Mouse (Mus musculus) MEL (cell line): ENCODE measurements at regions not wholly inside any gene's neighbourhood (a gene's known extent, or its start where the extent isn't known, plus 50 kb on each side); places are given as distances from the start of the nearest gene placed in this dataset.

ENCODE experiments used
- DNase-seq: peaks from one replicate; pipeline ENCODE4 v3.0.0; 2011; ENCODE audit warnings: low read depth, low spot score
- H3K27ac ChIP-seq: 2 replicates; pipeline ENCODE4 v1.5.1; 2012; ENCODE audit warnings: low read depth, mild to moderate bottlenecking, control low read depth, low read length, moderate library complexity; ENCODE audit not compliant: control insufficient read depth
- H3K27me3 ChIP-seq, 2 experiments: fragments of 150-350 bp in 1 of 2; sonication (generic) in 1 of 2; 2 replicates each; pipeline ENCODE4 v1.6.1; 2012; ENCODE audit warnings: low read length in 2 of 2, mild to moderate bottlenecking in 2 of 2, improper control_type of control experiment in 1 of 2, moderate library complexity in 1 of 2; ENCODE audit not compliant: insufficient read depth in 2 of 2, control insufficient read depth in 1 of 2
- H3K36me3 ChIP-seq, 2 experiments: 2 replicates each; pipeline ENCODE4 v1.6.1; 2012 to 2014; ENCODE audit warnings: low read length in 2 of 2, improper control_type of control experiment in 1 of 2, inconsistent platforms in 1 of 2, mild to moderate bottlenecking in 1 of 2; ENCODE audit not compliant: insufficient read depth in 2 of 2, control insufficient read depth in 1 of 2
- H3K4me1 ChIP-seq, 2 experiments: fragments of 150-350 bp in 1 of 2; sonication (generic) in 1 of 2; 2 replicates each; pipeline ENCODE4 v1.6.1; 2012; ENCODE audit warnings: low read length in 2 of 2, improper control_type of control experiment in 1 of 2, mild to moderate bottlenecking in 1 of 2; ENCODE audit not compliant: insufficient read depth in 2 of 2, control insufficient read depth in 1 of 2
- H3K4me3 ChIP-seq, 2 experiments: fragments of 150-350 bp in 1 of 2; sonication (generic) in 1 of 2; 2 replicates each; pipeline ENCODE4 v1.5.1; 2012; ENCODE audit warnings: low read depth in 2 of 2, low read length in 2 of 2, mild to moderate bottlenecking in 2 of 2, moderate library complexity in 2 of 2, control low read depth in 1 of 2, improper control_type of control experiment in 1 of 2; ENCODE audit not compliant: control insufficient read depth in 1 of 2, insufficient read depth in 1 of 2
- H3K79me2 ChIP-seq: 2 replicates; pipeline ENCODE4 v1.6.1; 2012; ENCODE audit warnings: mild to moderate bottlenecking, low read length, moderate library complexity; ENCODE audit not compliant: control insufficient read depth, poor library complexity, insufficient read depth
- H3K9ac ChIP-seq: 2 replicates; pipeline ENCODE4 v1.6.1; 2012; ENCODE audit warnings: low read depth, mild to moderate bottlenecking, control low read depth, low read length, moderate library complexity; ENCODE audit not compliant: control insufficient read depth, poor library complexity, severe bottlenecking
- H3K9me3 ChIP-seq: fragments of 150-350 bp; sonication (generic); replicated peaks from 2 replicates; pipeline ENCODE4 v1.6.1; 2012; ENCODE audit warnings: mild to moderate bottlenecking, low read length, improper control_type of control experiment, moderate library complexity; ENCODE audit not compliant: insufficient read depth
- CHD1 ChIP-seq: IDR thresholded peaks from 2 replicates; pipeline ENCODE4 v1.6.1; 2012; ENCODE audit warnings: low read depth, mild to moderate bottlenecking, inconsistent platforms, low read length, improper control_type of control experiment
- CHD2 ChIP-seq: IDR thresholded peaks from 2 replicates; pipeline ENCODE4 v1.6.1; 2011; ENCODE audit warnings: low read length, improper control_type of control experiment
- CTCF ChIP-seq, 3 experiments: IDR thresholded peaks in 2 of 3; conservative IDR thresholded peaks in 1 of 3; 2 replicates each; pipeline ENCODE4 v1.5.1; 2011 to 2012; ENCODE audit warnings: low read length in 3 of 3, low read depth in 2 of 3, mild to moderate bottlenecking in 2 of 3, improper control_type of control experiment in 1 of 3, inconsistent platforms in 1 of 3, mixed read lengths in 1 of 3, moderate library complexity in 1 of 3; ENCODE audit not compliant: control insufficient read depth in 1 of 3, insufficient read depth in 1 of 3, poor library complexity in 1 of 3, severe bottlenecking in 1 of 3
- E2F4 ChIP-seq: IDR thresholded peaks from 2 replicates; pipeline ENCODE4 v1.6.1; 2011; ENCODE audit warnings: low read depth, low read length, improper control_type of control experiment, borderline replicate concordance
- EP300 ChIP-seq, 2 experiments: IDR thresholded peaks; 2 replicates each; pipeline ENCODE4 v1.6.1; 2011; ENCODE audit warnings: improper control_type of control experiment in 2 of 2, low read length in 2 of 2, low read depth in 1 of 2, mild to moderate bottlenecking in 1 of 2
- JUND ChIP-seq: IDR thresholded peaks from 2 replicates; pipeline ENCODE4 v1.6.1; 2011; ENCODE audit warnings: low read depth, mild to moderate bottlenecking, improper control_type of control experiment, low read length
- KAT2A ChIP-seq: conservative IDR thresholded peaks from 2 replicates; pipeline ENCODE4 v1.6.1; 2012; ENCODE audit warnings: low read depth, low read length, improper control_type of control experiment, inconsistent platforms
- MAZ ChIP-seq: IDR thresholded peaks from 2 replicates; pipeline ENCODE4 v1.6.1; 2012; ENCODE audit warnings: low read depth, mild to moderate bottlenecking, inconsistent platforms, low read length, improper control_type of control experiment
- MXI1 ChIP-seq: IDR thresholded peaks from 2 replicates; pipeline ENCODE4 v1.6.1; 2011; ENCODE audit warnings: mild to moderate bottlenecking, low read depth, low read length, improper control_type of control experiment
- MYC ChIP-seq: IDR thresholded peaks from 2 replicates; pipeline ENCODE4 v1.6.1; 2011; ENCODE audit warnings: low read depth, mild to moderate bottlenecking, low read length, improper control_type of control experiment, moderate library complexity
- POLR2A ChIP-seq, 2 experiments: IDR thresholded peaks; 2 replicates each; pipeline ENCODE4 v1.6.1; 2011 to 2012; ENCODE audit warnings: low read length in 2 of 2, mild to moderate bottlenecking in 2 of 2, control low read depth in 1 of 2, improper control_type of control experiment in 1 of 2, low read depth in 1 of 2, moderate library complexity in 1 of 2; ENCODE audit not compliant: control insufficient read depth in 1 of 2, insufficient read depth in 1 of 2, poor library complexity in 1 of 2
- POLR2AphosphoS2 ChIP-seq: IDR thresholded peaks from 2 replicates; pipeline ENCODE4 v1.6.1; 2011; ENCODE audit warnings: low read length, improper control_type of control experiment
- RAD21 ChIP-seq: IDR thresholded peaks from 2 replicates; pipeline ENCODE4 v1.6.1; 2011; ENCODE audit warnings: mild to moderate bottlenecking, low read depth, low read length, improper control_type of control experiment
- RCOR1 ChIP-seq: IDR thresholded peaks from 2 replicates; pipeline ENCODE4 v1.6.1; 2012; ENCODE audit warnings: low read depth, mild to moderate bottlenecking, inconsistent platforms, low read length, improper control_type of control experiment
- SIN3A ChIP-seq: IDR thresholded peaks from 2 replicates; pipeline ENCODE4 v1.6.1; 2012; ENCODE audit warnings: low read length, improper control_type of control experiment, inconsistent platforms
- SMC3 ChIP-seq: IDR thresholded peaks from 2 replicates; pipeline ENCODE4 v1.6.1; 2011; ENCODE audit warnings: low read depth, low read length, improper control_type of control experiment
- TAL1 ChIP-seq: IDR thresholded peaks from 2 replicates; pipeline ENCODE4 v1.6.1; 2012; ENCODE audit warnings: mild to moderate bottlenecking, inconsistent platforms, low read length, moderate library complexity, mixed read lengths
- TBP ChIP-seq: IDR thresholded peaks from 2 replicates; pipeline ENCODE4 v1.8.0; 2011; ENCODE audit warnings: low read depth, low read length, improper control_type of control experiment
- TCF12 ChIP-seq: IDR thresholded peaks from 2 replicates; pipeline ENCODE4 v1.6.1; 2014; ENCODE audit warnings: low read depth, mild to moderate bottlenecking, inconsistent platforms, low read length, improper control_type of control experiment, moderate library complexity
- UBTF ChIP-seq: IDR thresholded peaks from 2 replicates; pipeline ENCODE4 v1.6.1; 2012; ENCODE audit warnings: low read depth, mild to moderate bottlenecking, inconsistent platforms, low read length, improper control_type of control experiment, moderate library complexity, borderline replicate concordance; ENCODE audit not compliant: insufficient read depth
- USF1 ChIP-seq: IDR thresholded peaks from 2 replicates; pipeline ENCODE4 v1.6.1; 2014; ENCODE audit warnings: low read depth, mild to moderate bottlenecking, inconsistent platforms, low read length, improper control_type of control experiment, moderate library complexity
- USF2 ChIP-seq, 2 experiments: IDR thresholded peaks; 2 replicates each; pipeline ENCODE4 v1.6.1; 2011 to 2012; ENCODE audit warnings: improper control_type of control experiment in 2 of 2, low read length in 2 of 2, borderline replicate concordance in 1 of 2, inconsistent platforms in 1 of 2, low read depth in 1 of 2, mild to moderate bottlenecking in 1 of 2; ENCODE audit not compliant: insufficient read depth in 1 of 2
- ZC3H11A ChIP-seq: IDR thresholded peaks from 2 replicates; pipeline ENCODE4 v1.6.1; 2012; ENCODE audit warnings: low read depth, mild to moderate bottlenecking, inconsistent platforms, low read length, improper control_type of control experiment
- ZKSCAN1 ChIP-seq: IDR thresholded peaks from 2 replicates; pipeline ENCODE4 v1.6.1; 2012; ENCODE audit warnings: low read depth, mild to moderate bottlenecking, inconsistent platforms, low read length, improper control_type of control experiment, moderate library complexity
- ZMIZ1 ChIP-seq: IDR thresholded peaks from 2 replicates; pipeline ENCODE4 v1.6.1; 2012; ENCODE audit warnings: low read depth, mild to moderate bottlenecking, inconsistent platforms, low read length, improper control_type of control experiment, moderate library complexity

DNA sequence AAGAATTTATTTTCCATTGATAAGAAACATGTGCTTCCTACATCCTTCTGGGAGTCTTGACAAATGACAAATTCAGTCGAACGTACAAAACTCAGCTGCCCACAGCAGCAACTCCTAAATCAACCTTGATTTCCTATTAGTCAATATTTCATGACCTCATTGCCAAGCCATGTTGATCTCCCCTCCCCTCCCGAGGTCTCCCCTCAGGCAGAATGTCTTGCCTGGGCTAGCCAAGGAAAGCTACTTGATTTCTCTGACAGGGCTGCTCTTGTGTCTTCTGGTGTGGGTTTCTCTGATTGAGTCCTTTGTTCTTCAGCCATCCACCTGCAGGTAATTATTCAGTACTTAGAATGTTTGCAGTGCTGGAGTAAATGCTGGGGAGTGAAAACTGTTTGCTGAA, 58.7 kb upstream of the Tpm1 start:
- H3K79me2 ChIP-seq = no peaks in the 10 kb centered on the region
- H3K4me1 ChIP-seq = no peaks in the 10 kb centered on the region
- no peaks in the 10 kb centered on the region for H3K9me3 ChIP-seq
- H3K36me3 ChIP-seq = no peaks in the 10 kb centered on the region
- DNase-seq = no peak
- H3K27ac ChIP-seq = no peak overlapping the region
- H3K27me3 ChIP-seq = no peaks in the 10 kb centered on the region; a peak in 1 of 4 replicates
- no peak overlapping the region for H3K4me3 ChIP-seq
- TF ChIP-seq TBP (no peak), CTCF (IDR thresholded peaks at IDR 0.05 in 2 of 3, conservative IDR thresholded peaks at IDR 0.05 in 1 of 3; ENCODE audit: control insufficient read depth in 1 of 3, insufficient read depth in 1 of 3, low read depth in 2 of 3, low read length in 3 of 3, poor library complexity in 1 of 3, severe bottlenecking in 1 of 3) (no peak), E2F4 (no peak), JUND (no peak), USF1 (no peak)
- no peak overlapping the region for H3K9ac ChIP-seq

DNA sequence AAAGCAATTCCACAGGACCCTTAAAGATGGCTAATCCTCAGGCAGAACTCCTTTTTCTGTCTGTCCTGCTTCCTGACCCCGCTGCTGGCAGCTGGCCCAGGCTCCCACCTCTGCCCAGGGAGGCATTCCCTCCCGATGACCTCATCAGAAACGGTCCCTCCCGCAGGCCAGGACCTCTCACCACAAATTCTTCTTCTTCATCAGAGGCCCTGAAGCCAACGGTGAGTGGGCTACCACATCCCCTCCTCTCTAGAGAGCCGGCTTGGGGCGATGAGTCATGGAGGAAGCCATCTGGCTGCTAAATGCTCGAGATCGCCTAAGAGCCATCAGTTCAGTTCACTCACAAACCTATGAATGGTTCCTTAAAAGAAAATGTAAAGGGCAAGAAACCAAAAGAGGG, 56.7 kb upstream of the Tpm1 start:
- H3K27ac ChIP-seq = no peak overlapping the region

DNA sequence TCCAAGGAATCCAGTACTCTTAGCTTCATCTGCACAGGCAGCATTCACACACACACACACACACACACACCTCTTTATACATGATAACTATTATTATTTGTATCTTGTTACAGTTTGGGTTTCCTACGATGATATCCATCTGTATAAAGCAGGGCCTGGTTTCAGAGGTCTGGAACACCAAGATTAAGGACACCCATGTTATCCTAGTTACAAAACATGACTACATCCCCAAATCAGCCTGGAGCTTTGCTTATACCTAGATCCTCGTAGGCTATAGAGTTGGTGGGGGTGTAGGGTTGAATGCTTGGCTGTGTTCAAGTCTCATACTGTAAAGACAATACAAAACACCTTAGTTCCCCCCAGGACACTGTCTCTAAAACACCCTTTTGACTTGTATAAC, 56.0 kb upstream of the Tpm1 start:
- Histone ChIP-seq H3K4me1 (no peaks in the 10 kb centered on the region), H3K79me2 (no peaks in the 10 kb centered on the region), H3K27me3 (peaks cover 0 to 1% of the 10 kb centered on the region in 2 experiments; a peak in 2 of 4 replicates), H3K27ac (no peak overlapping the region), H3K4me3 (no peak overlapping the region), H3K9ac (no peak overlapping the region), H3K36me3 (no peaks in the 10 kb centered on the region), H3K9me3 (no peaks in the 10 kb centered on the region)
- TF ChIP-seq ZC3H11A (no peak), TCF12 (no peak), TAL1 (no peak), ZMIZ1 (no peak), SMC3 (no peak), RAD21 (no peak), EP300 (IDR thresholded peaks at IDR 0.05; ENCODE audit: low read depth in 1 of 2, low read length in 2 of 2) (no peak), KAT2A (no peak), UBTF (no peak), CHD2 (no peak), TBP (no peak), ZKSCAN1 (no peak), MAZ (no peak), SIN3A (no peak), POLR2AphosphoS2 (no peak), MXI1 (no peak), MYC (no peak), E2F4 (no peak), POLR2A (IDR thresholded peaks at IDR 0.05; ENCODE audit: control insufficient read depth in 1 of 2, insufficient read depth in 1 of 2, low read depth in 1 of 2, low read length in 2 of 2, poor library complexity in 1 of 2) (no peak), USF2 (IDR thresholded peaks at IDR 0.05; ENCODE audit: borderline replicate concordance in 1 of 2, insufficient read depth in 1 of 2, low read depth in 1 of 2, low read length in 2 of 2) (no peak)
- DNase-seq = no peak

More for the DNA sequence above, 56.7 kb upstream of the Tpm1 start:
- no peaks in the 10 kb centered on the region for H3K36me3 ChIP-seq
- TF ChIP-seq ZC3H11A (no peak), CHD1 (no peak), RCOR1 (no peak), TCF12 (no peak), SMC3 (no peak)
- TF ChIP-seq, all 39 proteins: peak for 0
- H3K27me3 ChIP-seq = no peaks in the 10 kb centered on the region; a peak in 1 of 4 replicates
- H3K9ac ChIP-seq = no peak overlapping the region
- H3K79me2 ChIP-seq = no peaks in the 10 kb centered on the region
- H3K4me1 ChIP-seq = no peaks in the 10 kb centered on the region
- H3K4me3 ChIP-seq = no peak overlapping the region
- H3K9me3 ChIP-seq = no peaks in the 10 kb centered on the region
- no peak for DNase-seq
